Mouse (Mus musculus) ES-E14 (cell line): ENCODE results near the gene 3110021N24Rik. TPM values are rescaled to one million over a fixed set of nuclear protein-coding genes. Genes with fewer than 3 reads are reported as not detected.

Source experiments
- DNase-seq: peaks from one replicate; pipeline ENCODE4 v3.0.0-alpha.2; 2013; ENCODE audit warnings: low read depth, low spot score
- H3K27ac ChIP-seq: 2 replicates; pipeline ENCODE4 v1.5.1; 2012; ENCODE audit warnings: low read depth, mild to moderate bottlenecking, low read length, moderate library complexity, mixed read lengths; ENCODE audit not compliant: poor library complexity, insufficient read depth, severe bottlenecking
- H3K36me3 ChIP-seq: 2 replicates; pipeline ENCODE4 v1.6.1; 2012; ENCODE audit warnings: mild to moderate bottlenecking, low read length, moderate library complexity, mixed read lengths; ENCODE audit not compliant: control insufficient read depth, poor library complexity, insufficient read depth, severe bottlenecking
- H3K4me1 ChIP-seq, 2 experiments: fragments of 150-350 bp in 1 of 2; sonication (generic) in 1 of 2; 2 replicates each; pipeline ENCODE4 v1.6.1; 2012; ENCODE audit warnings: low read length in 2 of 2, mild to moderate bottlenecking in 1 of 2, mixed read lengths in 1 of 2; ENCODE audit not compliant: control insufficient read depth in 2 of 2, insufficient read depth in 2 of 2, poor library complexity in 1 of 2
- H3K4me3 ChIP-seq, 2 experiments: fragments of 150-350 bp in 1 of 2; sonication (generic) in 1 of 2; 2 replicates each; pipeline ENCODE4 v1.5.1; 2012; ENCODE audit warnings: low read length in 2 of 2, low read depth in 1 of 2, mild to moderate bottlenecking in 1 of 2, mixed read lengths in 1 of 2; ENCODE audit not compliant: insufficient read depth in 1 of 2, poor library complexity in 1 of 2, severe bottlenecking in 1 of 2
- H3K9ac ChIP-seq: 2 replicates; pipeline ENCODE4 v1.6.1; 2012; ENCODE audit warnings: low read depth, mild to moderate bottlenecking, low read length, mixed read lengths; ENCODE audit not compliant: poor library complexity, insufficient read depth, severe bottlenecking
- H3K9me3 ChIP-seq: fragments of 150-350 bp; sonication (generic); 2 replicates; pipeline ENCODE4 v1.6.1; 2012; ENCODE audit warnings: low read depth, mild to moderate bottlenecking, low read length; ENCODE audit not compliant: control insufficient read depth, insufficient read depth
- CHD2 ChIP-seq: IDR thresholded peaks from 2 replicates; pipeline ENCODE4 v1.6.1; 2014; ENCODE audit warnings: mild to moderate bottlenecking, low read depth, low read length, inconsistent platforms
- HCFC1 ChIP-seq: IDR thresholded peaks from 2 replicates; pipeline ENCODE4 v1.6.1; 2012; ENCODE audit warnings: low read length, inconsistent platforms, borderline replicate concordance; ENCODE audit not compliant: insufficient read depth
- MAFK ChIP-seq: IDR thresholded peaks from 2 replicates; pipeline ENCODE4 v1.6.1; 2014; ENCODE audit warnings: mild to moderate bottlenecking, low read depth, low read length, inconsistent platforms; ENCODE audit not compliant: insufficient read depth
- ZC3H11A ChIP-seq: IDR thresholded peaks from 2 replicates; pipeline ENCODE4 v1.6.1; 2012; ENCODE audit warnings: low read depth, mild to moderate bottlenecking, inconsistent platforms, low read length, borderline replicate concordance
- ZNF384 ChIP-seq: IDR thresholded peaks from 2 replicates; pipeline ENCODE4 v1.6.1; 2012; ENCODE audit warnings: low read depth, low read length, inconsistent platforms
- in situ Hi-C, 2 experiments: fragments of 600-800 bp; cut with MboI; formaldehyde crosslinking; loops; one replicate each; pipeline ENCODE4 v1.15.1; 2025; ENCODE audit warnings: low sequenced_read_pairs in 2 of 2, inconsistent platforms in 1 of 2; ENCODE audit not compliant: unreplicated experiment in 2 of 2
- total RNA-seq: library from RNA; depleted of rRNA; stranded (reverse); fragments of 300-350 nt; gene quantifications from 2 replicates; pipeline ENCODE4 v1.2.3, GENCODE M21; 2012

Gene 3110021N24Rik
- total RNA-seq, 1 experiment: 0.27 TPM

DNA sequence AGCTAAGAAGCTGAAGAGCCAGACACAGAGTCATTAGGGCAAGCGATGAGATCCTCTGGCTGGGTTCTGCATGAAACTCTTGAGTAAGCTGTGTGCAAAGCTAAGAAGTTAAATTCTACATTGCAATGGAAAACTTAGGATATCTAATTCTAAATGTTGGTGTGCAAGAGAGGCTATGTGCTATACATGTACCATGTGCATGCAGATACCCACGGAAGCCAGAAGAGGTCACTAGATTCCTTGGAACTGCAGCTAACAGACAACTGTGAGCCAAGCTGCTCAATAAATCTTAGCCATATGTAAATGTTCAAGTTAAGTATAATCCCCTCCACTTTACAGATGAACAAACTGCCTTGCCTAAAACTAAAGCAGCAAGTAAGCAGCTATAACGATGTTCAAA lies 22.5 kb upstream of the 3110021N24Rik start:
- Histone ChIP-seq H3K27ac (no peak overlapping the region), H3K9ac (no peak overlapping the region), H3K36me3 (no peaks in the 10 kb centered on the region), H3K9me3 (no peaks in the 10 kb centered on the region), H3K4me3 (no peak overlapping the region), H3K4me1 (no peaks in the 10 kb centered on the region)
- in situ Hi-C loops: no loop called here
- no peak for DNase-seq
- TF ChIP-seq MAFK (no peak), CHD2 (no peak), HCFC1 (no peak), ZNF384 (no peak), ZC3H11A (peak; percentile 60; the same call in 1 of the 2 replicates)

DNA sequence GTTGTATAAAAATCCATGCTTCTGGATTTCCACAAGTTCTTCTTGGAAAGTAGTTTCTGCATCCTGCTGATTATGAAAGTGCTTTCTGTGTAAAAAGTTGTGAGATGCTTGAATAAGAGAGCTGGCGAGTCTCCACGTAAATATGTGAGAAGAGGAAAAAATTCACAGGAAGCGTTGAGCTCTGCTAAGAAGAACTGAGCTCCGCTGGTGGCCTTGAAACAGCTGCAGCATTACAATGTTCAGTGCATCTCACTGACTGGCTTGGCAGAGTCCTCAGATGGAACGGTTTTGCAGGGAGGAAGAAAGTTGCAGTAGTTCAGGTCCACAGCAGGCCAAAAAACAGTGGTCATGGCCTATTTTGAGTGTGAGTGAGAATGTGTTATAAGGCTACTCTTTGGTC lies 11.2 kb upstream of the 3110021N24Rik start:
- H3K9me3 ChIP-seq: no peaks in the 10 kb centered on the region
- H3K9ac ChIP-seq: no peak overlapping the region
- H3K4me1 ChIP-seq: no peaks in the 10 kb centered on the region
- H3K36me3 ChIP-seq: no peaks in the 10 kb centered on the region
- no peak for DNase-seq
- in situ Hi-C loops: no loop called here
- no peak overlapping the region for H3K27ac ChIP-seq
- TF ChIP-seq HCFC1 (no peak), ZC3H11A (no peak), MAFK (no peak), CHD2 (no peak), ZNF384 (no peak)
- H3K4me3 ChIP-seq: no peak overlapping the region

DNA sequence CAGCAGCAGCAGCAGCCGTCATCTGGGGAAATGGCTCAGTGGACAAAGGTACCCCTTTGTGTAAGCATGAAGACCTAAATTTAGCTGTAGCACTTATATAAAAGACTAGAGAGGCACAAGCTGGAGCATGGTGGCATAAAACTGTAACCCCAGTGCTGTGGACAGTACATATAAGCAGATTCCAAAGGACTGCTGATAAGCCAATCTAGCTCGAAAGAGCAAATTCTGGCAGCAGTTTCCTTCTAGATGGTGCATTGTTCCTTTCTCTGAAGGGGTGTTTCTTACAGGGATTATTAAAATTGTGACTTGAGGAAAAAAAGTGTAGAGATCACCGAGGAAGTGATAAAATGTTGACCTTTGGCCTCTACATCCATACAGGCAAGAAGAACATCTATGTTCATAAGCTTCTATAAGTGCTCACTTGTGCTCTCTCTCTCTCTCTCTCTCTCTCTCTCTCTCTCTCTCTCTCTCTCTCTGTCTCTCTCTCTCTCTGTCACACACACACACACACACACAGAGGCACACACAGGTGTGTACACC lies 1.9 kb downstream of the 3110021N24Rik start:
- in situ Hi-C loops: no loop called here
- H3K4me3 ChIP-seq: no peak overlapping the region
- H3K36me3 ChIP-seq: no peaks in the 10 kb centered on the region
- H3K9me3 ChIP-seq: no peaks in the 10 kb centered on the region
- H3K4me1 ChIP-seq: no peaks in the 10 kb centered on the region
- DNase-seq: no peak
- H3K9ac ChIP-seq: no peak overlapping the region
- TF ChIP-seq HCFC1 (no peak), CHD2 (no peak)
- H3K27ac ChIP-seq: no peak overlapping the region

DNA sequence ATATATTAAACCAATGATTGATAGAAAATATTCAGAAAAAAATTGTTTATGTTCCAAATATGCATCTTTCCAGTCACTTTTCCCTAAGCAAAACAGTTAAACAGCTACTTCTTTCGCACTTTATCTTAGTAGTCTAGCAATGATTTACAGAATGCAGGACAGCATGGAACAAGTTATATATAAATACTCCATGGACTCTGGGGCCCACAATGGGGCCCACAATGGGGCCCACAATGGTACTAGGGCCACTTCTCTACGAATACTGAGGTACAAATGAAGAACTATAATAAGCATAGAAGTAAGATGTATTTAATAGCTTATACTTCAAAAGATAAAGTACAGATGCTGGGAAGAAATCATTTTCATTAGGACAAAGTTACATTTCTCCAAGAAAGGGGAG lies 4.7 kb downstream of the 3110021N24Rik start:
- in situ Hi-C loops: no loop called here
- H3K4me3 ChIP-seq: no peak overlapping the region
- H3K9ac ChIP-seq: no peak overlapping the region
- no peaks in the 10 kb centered on the region for H3K36me3 ChIP-seq
- no peak for DNase-seq
- TF ChIP-seq CHD2 (no peak), MAFK (no peak), ZC3H11A (no peak), HCFC1 (no peak), ZNF384 (no peak)
- H3K9me3 ChIP-seq: no peaks in the 10 kb centered on the region
- no peak overlapping the region for H3K27ac ChIP-seq
- H3K4me1 ChIP-seq: no peaks in the 10 kb centered on the region

DNA sequence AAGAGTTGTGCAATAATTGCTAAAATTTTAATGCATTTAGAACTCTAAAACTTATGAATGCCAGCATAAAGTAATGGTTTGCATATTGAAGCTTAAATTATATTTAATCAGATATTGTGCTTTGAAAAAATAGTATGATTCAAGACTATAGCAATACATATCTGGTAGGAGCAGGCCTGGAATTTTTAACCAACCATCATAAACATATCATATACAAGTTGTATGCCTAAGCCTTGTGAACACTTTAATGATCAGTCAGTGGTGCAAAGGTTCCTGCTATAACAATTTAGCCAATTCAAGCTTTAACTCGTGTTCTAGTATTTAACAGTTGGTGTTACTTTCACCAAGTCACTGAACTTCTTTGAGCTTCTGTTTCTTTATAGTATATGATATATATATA lies 11.0 kb downstream of the 3110021N24Rik start:
- in situ Hi-C loops: no loop called here

More for the DNA sequence above, 11.0 kb downstream of the 3110021N24Rik start:
- no peak overlapping the region for H3K27ac ChIP-seq
- TF ChIP-seq ZC3H11A: no peak
- TF ChIP-seq MAFK: no peak
- no peak for TF ChIP-seq HCFC1
- TF ChIP-seq ZNF384: no peak
- TF ChIP-seq CHD2: no peak
- no peak overlapping the region for H3K9ac ChIP-seq
- no peaks in the 10 kb centered on the region for H3K9me3 ChIP-seq
- no peak for DNase-seq
- H3K4me3 ChIP-seq: no peak overlapping the region
- H3K36me3 ChIP-seq: no peaks in the 10 kb centered on the region
- no peaks in the 10 kb centered on the region for H3K4me1 ChIP-seq
